9 mouse cellular contexts compared by ENCODE assay signal in genomic region chr7:114213537-114213936, GRCm38 (mm10). TPM values are rescaled to one million over a fixed set of nuclear protein-coding genes. Genes with fewer than 3 reads are reported as not detected.
A peak's percentile ranks its signal among the peaks of the same experiment; 100 is the strongest.
DNase-seq lines count a peak whose midpoint lies in the region; ATAC-seq and TF ChIP-seq lines count a peak whose summit lies in the region.
"Had no signal": no experiment of that assay in that cellular context is flagged by ENCODE, and none has a peak within 500 bp of the region (broad histone marks: within the 10 kb centered on the region; RNA-seq: fewer than 3 reads in every experiment).

No protein-coding gene starts in this region.

- ATAC-seq in Patski, result no peak
- 0 out of 2 replicates have a peak, but pooled peaks have one; percentile 50 for ATAC-seq in megakaryocyte progenitor cell, adult 5-6 weeks (replicated peaks; ENCODE audit: poor library complexity)
- ATAC-seq in erythroblast, adult 5-6 weeks (replicated peaks; ENCODE audit: low FRiP score, poor library complexity, severe bottlenecking), result no peak

- peaks cover 56% of the 10 kb centered on the region for H3K36me3 ChIP-seq in forebrain, embryonic 10.5 days (replicated peaks)

- no peaks in the 10 kb centered on the region for H3K4me1 ChIP-seq in forebrain, embryonic 10.5 days

- in situ Hi-C loops in Patski (cut with MboI; ENCODE audit: low pct_unique_long_range_greater_than_20kb), result loop anchor here (5.0 to 25.0 kb wide), 3 partner anchors 146 to 851 kb away; partner anchors contain the start of genes Btbd10 and Spon1

- intact Hi-C loops in left cerebral cortex, postnatal 14 days (cut with DNase I), result loop anchor here (1.0 kb wide), 1 partner anchor 146 kb away; no protein-coding TSS in a partner anchor

- POLR2A ChIA-PET in Patski (lab: Charles Lee), result interaction anchor here (1.2 to 1.4 kb wide), 2 partner anchors 10 to 132 kb away, joined by 3 to 4 read pairs; no protein-coding TSS in a partner anchor

- CTCF ChIA-PET in Patski (lab: Charles Lee), result interaction anchor here (0.8 to 2.5 kb wide), 14 partner anchors 11 to 158 kb away, joined by 3 to 22 read pairs (median 4); no protein-coding TSS in a partner anchor

- TF ChIP-seq CTCF in Patski (IDR thresholded peaks at IDR 0.05), result peak; percentile 32

- no peaks in the 10 kb centered on the region for H3K9me3 ChIP-seq in forebrain, embryonic 10.5 days

- H3K27ac ChIP-seq in forebrain, embryonic 10.5 days, result no peak overlapping the region

- no peak overlapping the region for H3K4me3 ChIP-seq in forebrain, embryonic 10.5 days

- WGBS in forebrain, embryonic 10.5 days, result 67% methylated on average over 2 of the region's 2 CpGs

- DNase-seq in cerebellum, postnatal 10 days, result peak; percentile 20 to 71
- no peak for DNase-seq in cerebellum, postnatal 25 days
- DNase-seq in left cerebral cortex, postnatal 14 days (ENCODE audit: low spot score in 2 of 2), result peak; percentile 36 to 68
- DNase-seq in left cerebral cortex, adult 18-20 months (ENCODE audit: low spot score in 2 of 2), result no peak
- no peak for DNase-seq in Patski (ENCODE audit: low read depth, low spot score)
- DNase-seq in forebrain, embryonic 10.5 days (ENCODE audit: extremely low spot score, low spot score), result no peak
- DNase-seq: cerebellum, adult 9-11 months had no signal

- H3K27me3 ChIP-seq in Patski, result no peaks in the 10 kb centered on the region
- H3K27me3 ChIP-seq in forebrain, embryonic 10.5 days (ENCODE audit: poor library complexity, severe bottlenecking), result no peaks in the 10 kb centered on the region

RNA-seq across cellular contexts. Expression of gene Copb1, which starts 41.0 kb away (rescaled TPM):
- total RNA-seq in left cerebral cortex, postnatal 14 days (2021), result 10 to 100 TPM; 58.1 to 61.9 TPM
- 10 to 100 TPM; 58.7 to 61.6 TPM for total RNA-seq in left cerebral cortex, adult 18-20 months (2021)
- 134 TPM for polyA plus RNA-seq in Patski (2021)
- total RNA-seq in megakaryocyte progenitor cell, adult 5-6 weeks (2015), result 159 and 184 TPM in 2 replicates
- total RNA-seq in megakaryocyte progenitor cell, adult 5-6 weeks (2017), result 81.4 and 82.4 TPM in 2 replicates
- total RNA-seq in erythroblast, adult 5-6 weeks (2015; ENCODE audit: low replicate concordance), result 45.1 and 77.8 TPM in 2 replicates
- 19.0 and 22.6 TPM in 2 replicates for total RNA-seq in erythroblast, adult 5-6 weeks (2017; ENCODE audit: low replicate concordance)
- 89.8 and 94.0 TPM in 2 replicates for polyA plus RNA-seq in forebrain, embryonic 10.5 days (2016; fragmentation: Nextera tagmentation; extraction: Ambion mirVana)

Comparison
In these comparisons a context has a peak if more than half of its experiments do, and no peak if none do; other contexts are left out.
1. DNase-seq: peak in cerebellum, postnatal 10 days (2 of 2) and left cerebral cortex, postnatal 14 days (2 of 2); none in cerebellum, postnatal 25 days (0 of 2), left cerebral cortex, adult 18-20 months (0 of 2), Patski (single experiment) and forebrain, embryonic 10.5 days (single experiment).